Mouse (Mus musculus): Measurements from ENCODE around the gene Oaf.

DNA sequence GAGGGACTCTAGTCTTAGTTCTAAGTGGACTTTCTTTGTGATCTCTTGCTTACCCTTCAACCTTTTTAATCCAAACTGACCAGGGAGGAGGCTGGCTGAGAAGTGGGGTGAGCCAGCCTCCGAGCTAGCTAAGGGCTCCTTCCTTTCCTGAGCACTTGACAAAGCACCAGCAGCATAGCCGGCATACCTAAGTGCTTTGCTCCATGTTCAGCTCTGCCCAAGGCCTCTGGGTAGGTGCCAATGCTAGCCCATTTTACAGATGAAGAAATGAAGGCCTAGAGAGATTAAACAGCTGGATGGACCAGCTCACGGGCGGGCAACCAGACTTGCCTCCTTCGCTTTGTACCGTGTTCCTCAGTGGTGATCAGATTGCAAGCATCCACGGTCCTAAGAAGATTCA lies 3.1 kb downstream of the Oaf start:
- TF ChIP-seq CHD2 (IDR thresholded peaks at IDR 0.05; ENCODE audit: low read depth, low read length) = no peak
- TF ChIP-seq HCFC1 (IDR thresholded peaks at IDR 0.05; ENCODE audit: borderline replicate concordance, insufficient read depth, low read length) = no peak
- no peak for TF ChIP-seq ZNF384 (IDR thresholded peaks at IDR 0.05; ENCODE audit: low read depth, low read length)
- no peak for TF ChIP-seq ZC3H11A (IDR thresholded peaks at IDR 0.05; ENCODE audit: borderline replicate concordance, low read depth, low read length)
- TF ChIP-seq MAFK (IDR thresholded peaks at IDR 0.05; ENCODE audit: insufficient read depth, low read depth, low read length) = no peak
